Mouse (Mus musculus) lung, postnatal 36 days (tissue): Measurements from ENCODE around the gene Rars.
"Not testable (repeated sequence)": the region's sequence is repeated elsewhere in the genome, so short reads cannot be mapped to it uniquely, and the experiment has no call there.

Source experiments
- DNase-seq: peaks from one replicate; pipeline ENCODE4 v3.0.0; 2022; ENCODE audit warnings: mixed read lengths

Rars gene

GRCm38 (mm10) chr11:35838345-35839338 is 4.3 kb upstream of the Rars start:
- DNase-seq = peak; percentile 96

GRCm38 (mm10) chr11:35837156-35838126 is 3.1 kb upstream of the Rars start:
- no peak for DNase-seq

- DNase-seq = no peak
Measured at GRCm38 (mm10) chr11:35833270-35833669, 1.0 kb downstream of the Rars start.

- DNase-seq = no peak
Measured at GRCm38 (mm10) chr11:35832139-35832538, 2.2 kb downstream of the Rars start.

- peak; percentile 7 for DNase-seq
Measured at GRCm38 (mm10) chr11:35827714-35828113, 6.6 kb downstream of the Rars start.

GRCm38 (mm10) chr11:35816316-35816715 is 18.0 kb downstream of the Rars start:
- DNase-seq = no peak

GRCm38 (mm10) chr11:35811458-35811857 is 22.8 kb downstream of the Rars start:
- no peak for DNase-seq

GRCm38 (mm10) chr11:35801332-35801731 is 33.0 kb downstream of the Rars start:
- DNase-seq = no peak

- DNase-seq = peak; percentile 42
Measured at GRCm38 (mm10) chr11:35798874-35799273, 35.4 kb downstream of the Rars start, which contains the start of gene Fbll1. Gene Fbll1 (minus strand): TSS chr11:35798884.

GRCm38 (mm10) chr11:35798495-35798820 is 35.8 kb downstream of the Rars start:
- no peak for DNase-seq

- DNase-seq = no peak
Measured at GRCm38 (mm10) chr11:35797751-35798494, 36.4 kb downstream of the Rars start.

- not testable (repeated sequence) for DNase-seq
Measured at GRCm38 (mm10) chr11:35792800-35793199, 41.5 kb downstream of the Rars start.

- no peak for DNase-seq
Measured at GRCm38 (mm10) chr11:35788443-35788842, 45.9 kb downstream of the Rars start.

GRCm38 (mm10) chr11:35784537-35784936 is 49.8 kb downstream of the Rars start:
- no peak for DNase-seq

- DNase-seq = no peak
Measured at GRCm38 (mm10) chr11:35784002-35784401, 50.3 kb downstream of the Rars start.

GRCm38 (mm10) chr11:35783038-35783437 is 51.3 kb downstream of the Rars start:
- DNase-seq = no peak

- DNase-seq = no peak
Measured at GRCm38 (mm10) chr11:35782444-35782843, 51.9 kb downstream of the Rars start.

GRCm38 (mm10) chr11:35780336-35780735 is 54.0 kb downstream of the Rars start:
- DNase-seq = peak; percentile 9

GRCm38 (mm10) chr11:35776452-35776851 is 57.9 kb downstream of the Rars start:
- DNase-seq = peak; percentile 44

- DNase-seq = no peak
Measured at GRCm38 (mm10) chr11:35775606-35776005, 58.7 kb downstream of the Rars start.

GRCm38 (mm10) chr11:35770741-35771504 is 63.4 kb downstream of the Rars start:
- no peak for DNase-seq
